Mouse (Mus musculus) gastrocnemius, adult 2 months (tissue): Measurements from ENCODE around the gene Lhpp. TPM values are rescaled to one million over a fixed set of nuclear protein-coding genes. Genes with fewer than 3 reads are reported as not detected.

Source experiments
- DNase-seq: peaks from one replicate; pipeline ENCODE4 v3.0.0; 2022
- H3K27ac ChIP-seq: fragments of 200-600 bp; 2 replicates; pipeline ENCODE4 v1.8.1; 2022; ENCODE audit warnings: mild to moderate bottlenecking
- H3K4me3 ChIP-seq: fragments of 200-600 bp; 2 replicates; pipeline ENCODE4 v1.8.1; 2022; ENCODE audit warnings: mild to moderate bottlenecking, moderate library complexity
- CTCF ChIP-seq: fragments of 200-600 bp; IDR thresholded peaks from 2 replicates; pipeline ENCODE4 v1.8.1; 2022; ENCODE audit warnings: antibody characterized with exemption, mild to moderate bottlenecking, moderate library complexity
- intact Hi-C: fragments of 180-260 bp; cut with DNase I; formaldehyde crosslinking; loops from one replicate; pipeline ENCODE4 v1.15.1; 2025
- total RNA-seq, 2 experiments: library from RNA; stranded (reverse); gene quantifications; 2 replicates each; pipeline ENCODE4 v1.2.3; 2021

Gene Lhpp
- total RNA-seq, 2 experiments from 2014 or later, result 10.8 to 11.1 TPM

GRCm38 (mm10) chr7:132699165-132699564 is 88.7 kb downstream of the Lhpp start:
- DNase-seq, result no peak
- no peak overlapping the region for H3K4me3 ChIP-seq
- intact Hi-C loops, result no loop called here
- no peak for TF ChIP-seq CTCF
- H3K27ac ChIP-seq, result no peak overlapping the region

DNA sequence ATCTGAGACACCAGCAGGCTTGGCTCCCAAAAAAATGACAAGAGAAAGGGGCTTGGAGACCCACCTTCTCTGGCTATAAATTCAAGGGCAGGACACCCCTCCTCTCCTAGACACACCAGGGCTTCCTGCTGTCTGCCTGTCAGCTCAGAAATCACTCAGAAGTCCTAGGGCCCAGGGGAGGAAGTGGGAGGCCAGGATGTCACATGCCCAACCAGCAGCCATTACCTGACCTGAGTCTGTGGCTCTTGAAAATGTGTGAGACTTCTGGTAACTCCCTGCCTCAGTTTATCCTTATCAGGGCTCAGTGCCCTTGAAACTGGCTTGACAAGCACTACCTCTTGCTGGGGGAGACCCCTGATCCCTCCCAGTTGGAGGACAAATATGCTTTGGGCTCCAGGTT is 89.2 kb downstream of the Lhpp start:
- intact Hi-C loops, result no loop called here
- Histone ChIP-seq H3K4me3 (no peak overlapping the region), H3K27ac (no peak overlapping the region)
- no peak for DNase-seq
- TF ChIP-seq CTCF, result no peak

DNA sequence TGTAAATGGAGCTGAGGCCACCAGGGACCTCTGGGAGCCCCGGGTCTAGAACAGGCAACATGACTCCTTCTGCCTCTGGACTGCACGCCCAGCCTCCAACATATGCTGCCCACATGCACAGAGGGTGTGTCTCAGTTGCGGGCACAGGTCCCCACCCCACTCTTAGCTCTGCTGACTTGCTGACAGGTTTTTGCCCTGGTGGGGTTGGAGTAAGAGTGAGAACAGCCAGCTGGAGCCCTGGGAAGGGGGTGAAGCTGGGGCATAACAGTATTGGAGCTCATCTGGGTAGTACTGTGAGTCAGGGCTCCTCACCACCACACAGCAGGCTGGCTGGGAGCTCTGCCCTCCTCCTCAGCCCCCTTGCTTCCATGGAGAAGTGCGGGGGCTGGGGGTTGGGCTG is 89.7 kb downstream of the Lhpp start:
- no peak overlapping the region for H3K27ac ChIP-seq

GRCm38 (mm10) chr7:132701412-132701811 is 91.0 kb downstream of the Lhpp start:
- H3K4me3 ChIP-seq, result no peak overlapping the region
- no peak for DNase-seq
- peak overlapping the region; percentile 38 for H3K27ac ChIP-seq
- intact Hi-C loops, result no loop called here
- TF ChIP-seq CTCF, result no peak

More for the DNA sequence above, 89.7 kb downstream of the Lhpp start:
- DNase-seq, result no peak
- intact Hi-C loops, result no loop called here
- H3K4me3 ChIP-seq, result no peak overlapping the region
- TF ChIP-seq CTCF, result no peak

- Histone ChIP-seq H3K27ac (no peak overlapping the region), H3K4me3 (no peak overlapping the region)
- intact Hi-C loops, result no loop called here
- no peak for TF ChIP-seq CTCF
- no peak for DNase-seq
Measured at GRCm38 (mm10) chr7:132702024-132702423, 91.6 kb downstream of the Lhpp start.

DNA sequence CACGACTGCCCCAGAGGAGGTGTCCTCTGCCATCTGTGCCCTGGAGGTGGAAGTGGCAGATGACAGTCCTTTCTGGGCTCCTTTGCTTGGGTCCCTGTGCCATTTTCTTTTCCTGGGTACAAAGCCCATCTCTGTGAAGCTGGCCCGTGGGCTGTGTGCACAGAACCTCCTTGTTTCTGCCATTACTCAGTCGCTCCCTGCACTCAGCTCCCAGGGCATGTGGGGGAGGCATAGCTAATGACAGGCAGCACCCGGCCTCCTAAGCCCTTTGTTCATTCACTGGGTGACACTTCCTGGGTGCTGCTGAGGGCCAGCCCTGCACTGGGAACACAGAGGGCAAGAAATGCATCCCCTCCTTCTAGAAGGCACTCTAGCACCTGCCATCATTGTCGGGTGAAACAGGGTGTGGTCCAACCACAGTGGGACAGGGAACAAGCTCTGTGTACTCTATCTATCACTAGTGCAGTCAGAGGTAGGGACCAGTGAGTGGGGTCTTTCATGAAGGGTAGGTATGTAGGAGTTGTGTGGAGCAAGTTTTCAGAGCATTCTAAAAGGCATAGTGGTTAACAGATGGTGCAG is 92.1 kb downstream of the Lhpp start:
- Histone ChIP-seq H3K27ac (no peak overlapping the region), H3K4me3 (no peak overlapping the region)
- no peak for DNase-seq
- intact Hi-C loops, result no loop called here
- no peak for TF ChIP-seq CTCF

GRCm38 (mm10) chr7:132703515-132704309 is 93.3 kb downstream of the Lhpp start:
- TF ChIP-seq CTCF, result no peak
- intact Hi-C loops, result no loop called here
- Histone ChIP-seq H3K4me3 (no peak overlapping the region), H3K27ac (peak overlapping the region; percentile 63)
- DNase-seq, result no peak

DNA sequence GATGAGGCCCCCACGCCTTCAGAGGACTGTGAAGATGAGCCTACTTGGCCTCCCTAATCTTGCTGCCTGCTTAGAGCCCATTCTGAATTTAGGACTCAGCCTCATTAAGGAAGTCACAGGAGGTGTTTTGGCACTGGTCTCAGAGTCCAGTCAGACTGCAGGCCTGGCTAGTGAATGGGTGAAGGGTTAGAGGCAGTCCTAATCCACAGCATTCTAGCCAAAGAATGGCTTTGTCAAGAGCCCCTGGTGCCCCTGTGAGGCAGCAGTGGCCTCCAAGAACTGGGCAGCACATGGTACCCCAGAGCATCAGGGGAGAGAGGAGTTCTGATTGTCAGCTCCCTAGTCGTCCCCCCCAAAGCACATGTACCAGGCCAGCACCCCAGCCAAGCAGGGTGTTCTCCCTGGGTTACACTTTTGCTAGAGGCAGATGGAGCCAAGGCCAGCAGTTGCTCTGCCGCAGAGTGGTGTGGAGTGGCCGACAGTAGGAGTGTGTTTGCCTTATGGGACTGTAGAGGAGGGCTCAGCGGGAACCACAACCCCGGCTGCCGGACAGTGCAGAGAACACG is 94.0 kb downstream of the Lhpp start:
- TF ChIP-seq CTCF, result no peak
- intact Hi-C loops, result no loop called here
- no peak overlapping the region for H3K4me3 ChIP-seq
- DNase-seq, result no peak
- H3K27ac ChIP-seq, result peak overlapping the region; percentile 63

DNA sequence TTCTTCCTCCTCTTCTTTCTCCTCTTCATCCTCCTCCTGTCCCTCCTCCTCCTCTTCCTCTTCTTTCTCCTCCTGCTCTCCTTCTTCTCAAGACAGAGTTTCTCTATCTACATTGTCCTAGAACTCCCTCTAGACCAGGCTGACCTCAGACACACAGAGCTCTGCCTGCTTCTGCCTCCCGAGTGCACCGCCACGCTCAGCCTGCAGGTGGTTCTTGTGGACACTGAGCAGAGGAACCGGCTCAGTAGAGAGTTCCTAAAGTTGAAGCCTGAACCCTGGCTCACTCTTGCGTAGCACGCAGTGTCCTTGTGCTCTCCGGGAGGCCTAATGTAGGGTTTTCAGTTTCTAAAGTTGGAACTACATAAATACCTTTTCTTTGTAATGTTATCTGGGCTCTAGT is 94.7 kb downstream of the Lhpp start:
- TF ChIP-seq CTCF, result peak; percentile 43
- intact Hi-C loops, result no loop called here
- H3K4me3 ChIP-seq, result no peak overlapping the region
- no peak overlapping the region for H3K27ac ChIP-seq
- no peak for DNase-seq

DNA sequence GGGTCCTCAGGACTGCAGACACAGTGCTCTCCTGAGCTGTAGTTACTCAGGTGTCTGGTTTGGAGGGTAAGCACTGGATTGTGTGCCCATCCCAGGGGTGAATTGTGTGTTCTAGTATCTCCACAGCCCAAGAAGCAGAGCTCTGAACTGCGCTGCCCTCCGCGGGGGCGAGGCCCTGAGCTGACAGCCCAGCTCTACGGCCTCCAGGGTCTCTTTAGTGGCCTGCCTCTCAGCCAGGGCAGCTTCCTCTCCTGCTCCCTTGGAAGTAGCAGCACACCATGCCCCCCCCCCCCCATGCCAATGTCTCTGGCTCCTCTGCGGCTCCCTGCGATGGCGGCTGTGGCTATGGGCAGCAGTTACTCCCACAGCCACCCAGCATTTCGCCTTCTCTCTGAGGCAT is 101.1 kb downstream of the Lhpp start:
- TF ChIP-seq CTCF, result no peak
- intact Hi-C loops, result no loop called here
- no peak for DNase-seq
- Histone ChIP-seq H3K27ac (peak overlapping the region; percentile 91; the same call in 1 of the 2 replicates), H3K4me3 (no peak overlapping the region)

- intact Hi-C loops, result no loop called here
- Histone ChIP-seq H3K4me3 (no peak overlapping the region), H3K27ac (peak overlapping the region; percentile 91)
- no peak for TF ChIP-seq CTCF
- no peak for DNase-seq
Measured at GRCm38 (mm10) chr7:132712044-132712708, 101.7 kb downstream of the Lhpp start.

GRCm38 (mm10) chr7:132712956-132713355 is 102.5 kb downstream of the Lhpp start:
- no peak for DNase-seq
- peak overlapping the region; percentile 91 for H3K27ac ChIP-seq
- intact Hi-C loops, result no loop called here
- no peak for TF ChIP-seq CTCF
- no peak overlapping the region for H3K4me3 ChIP-seq
